Mouse (Mus musculus) midbrain, embryonic 14.5 days (tissue): ENCODE data around the gene Pdk2. TPM values are rescaled to one million over a fixed set of nuclear protein-coding genes. Genes with fewer than 3 reads are reported as not detected.

Experiments used
- ATAC-seq: fragments of 200-750 bp; cut with Nextera tagmentation; 2 replicates; pipeline ENCODE4 v1.8.0; 2017; ENCODE audit warnings: moderate number of reproducible peaks, moderate library complexity; ENCODE audit not compliant: low FRiP score, low TSS enrichment
- DNase-seq: peaks from one replicate; pipeline ENCODE4 v3.0.0-alpha.2; 2015
- H3K27ac ChIP-seq: fragments of 300-500 bp; sonication (generic); replicated peaks from 2 replicates; pipeline ENCODE4 v1.5.1; 2014; ENCODE audit warnings: mild to moderate bottlenecking, low read depth, low read length, moderate library complexity
- H3K27me3 ChIP-seq: fragments of 300-500 bp; sonication (generic); 2 replicates; pipeline ENCODE4 v1.6.1; 2014; ENCODE audit warnings: low read length, control low read depth, mixed read lengths; ENCODE audit not compliant: control insufficient read depth, insufficient read depth
- H3K36me3 ChIP-seq: fragments of 300-500 bp; sonication (generic); 2 replicates; pipeline ENCODE4 v1.6.1; 2014; ENCODE audit warnings: low read length, control low read depth; ENCODE audit not compliant: control insufficient read depth, insufficient read depth
- H3K4me1 ChIP-seq: fragments of 300-500 bp; sonication (generic); 2 replicates; pipeline ENCODE4 v1.6.1; 2014; ENCODE audit warnings: mild to moderate bottlenecking, antibody characterized with exemption, low read length, control low read depth; ENCODE audit not compliant: control insufficient read depth, insufficient read depth
- H3K4me2 ChIP-seq: fragments of 300-500 bp; sonication (generic); 2 replicates; pipeline ENCODE4 v1.6.1; 2014; ENCODE audit warnings: mild to moderate bottlenecking, low read length, moderate library complexity
- H3K4me3 ChIP-seq: fragments of 300-500 bp; sonication (generic); replicated peaks from 2 replicates; pipeline ENCODE4 v1.5.1; 2014; ENCODE audit warnings: low read depth, low read length
- H3K9ac ChIP-seq: fragments of 300-500 bp; sonication (generic); replicated peaks from 2 replicates; pipeline ENCODE4 v1.6.1; 2014; ENCODE audit warnings: mild to moderate bottlenecking, low read length, moderate library complexity
- H3K9me3 ChIP-seq: fragments of 300-500 bp; sonication (generic); 2 replicates; pipeline ENCODE4 v1.6.1; 2016; ENCODE audit warnings: low read length, control low read depth, mixed read lengths; ENCODE audit not compliant: control insufficient read depth
- WGBS: fragments of 180-500 bp; shearing (Covaris S2); extraction: QIAGEN DNeasy Blood & Tissue Kit; methylation state at CpG from one replicate; pipeline ENCODE4 v1.1.7; 2014; 5-methylcytosine and 5-hydroxymethylcytosine counted together
- polyA plus RNA-seq: library from polyadenylated mRNA; unstranded; fragments of >200 nt; fragmentation: Nextera tagmentation; extraction: Ambion mirVana; gene quantifications from 2 replicates; pipeline ENCODE4 v1.2.1, GENCODE M21; 2014

Gene Pdk2
- polyA plus RNA-seq, 1 experiment from 2014 or later: 22.7 TPM

DNA sequence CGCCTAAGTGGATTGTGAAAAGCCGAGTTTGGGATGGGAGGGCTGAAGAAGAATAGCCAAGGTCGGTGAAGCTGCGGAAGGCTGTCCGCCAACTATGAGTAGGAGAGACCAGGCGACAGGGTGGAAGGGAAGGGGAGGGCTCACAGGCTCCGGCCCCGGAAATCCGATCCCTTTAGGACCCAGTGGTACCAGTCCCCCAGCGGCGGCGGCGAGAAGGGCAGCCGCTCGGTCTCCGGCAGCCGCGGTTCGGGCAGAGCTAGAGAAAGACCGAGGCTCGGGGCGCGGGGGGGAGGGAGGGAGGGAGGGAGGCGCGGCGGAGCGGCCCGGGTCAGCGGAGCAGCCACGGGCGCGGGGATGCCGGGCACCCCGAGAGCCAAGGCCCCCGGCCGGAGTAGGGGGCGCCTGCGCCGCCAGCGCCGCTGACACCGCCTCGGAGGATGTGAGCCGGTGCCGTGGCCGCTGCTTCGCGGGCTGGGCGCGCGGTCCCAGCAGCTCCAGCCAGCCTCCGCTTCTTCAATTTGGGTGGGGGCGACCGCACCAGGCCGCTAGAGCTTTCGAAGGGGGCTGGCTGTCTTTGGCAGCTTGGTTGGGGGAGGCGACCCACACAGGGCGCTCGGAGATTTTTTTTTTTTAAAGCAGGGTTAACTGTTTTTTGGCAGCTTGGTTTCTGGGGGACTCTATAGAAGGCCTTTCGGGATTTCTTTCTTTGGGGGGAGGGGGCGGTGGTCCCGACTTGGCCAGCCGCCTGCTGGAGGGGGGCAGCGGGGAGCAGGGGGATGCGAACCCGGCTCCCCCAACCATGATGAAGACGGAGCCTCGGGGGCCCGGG lies 50.2 kb downstream of the Pdk2 start, which contains the start of gene Ppp1r9b:
TSS of gene Ppp1r9b (plus strand) at position 287 of the 829 bp plus-strand sequence.
- peak; percentile 88 for ATAC-seq
- peak within 1 kb of the TSS; percentile 94 for H3K4me3 ChIP-seq
- H3K36me3 ChIP-seq: no peaks in the 10 kb centered on the region
- H3K27ac ChIP-seq: peak within 1 kb of the TSS; percentile 95
- DNase-seq: peak; percentile 95
- peaks cover 48% of the 10 kb centered on the region for H3K4me1 ChIP-seq
- peak within 1 kb of the TSS; percentile 97 for H3K9ac ChIP-seq
- no peaks in the 10 kb centered on the region for H3K27me3 ChIP-seq
- under 1% methylated on average over 69 of the region's 69 CpGs for WGBS
- no peaks in the 10 kb centered on the region for H3K9me3 ChIP-seq
- peak within 1 kb of the TSS; percentile 97 for H3K4me2 ChIP-seq

DNA sequence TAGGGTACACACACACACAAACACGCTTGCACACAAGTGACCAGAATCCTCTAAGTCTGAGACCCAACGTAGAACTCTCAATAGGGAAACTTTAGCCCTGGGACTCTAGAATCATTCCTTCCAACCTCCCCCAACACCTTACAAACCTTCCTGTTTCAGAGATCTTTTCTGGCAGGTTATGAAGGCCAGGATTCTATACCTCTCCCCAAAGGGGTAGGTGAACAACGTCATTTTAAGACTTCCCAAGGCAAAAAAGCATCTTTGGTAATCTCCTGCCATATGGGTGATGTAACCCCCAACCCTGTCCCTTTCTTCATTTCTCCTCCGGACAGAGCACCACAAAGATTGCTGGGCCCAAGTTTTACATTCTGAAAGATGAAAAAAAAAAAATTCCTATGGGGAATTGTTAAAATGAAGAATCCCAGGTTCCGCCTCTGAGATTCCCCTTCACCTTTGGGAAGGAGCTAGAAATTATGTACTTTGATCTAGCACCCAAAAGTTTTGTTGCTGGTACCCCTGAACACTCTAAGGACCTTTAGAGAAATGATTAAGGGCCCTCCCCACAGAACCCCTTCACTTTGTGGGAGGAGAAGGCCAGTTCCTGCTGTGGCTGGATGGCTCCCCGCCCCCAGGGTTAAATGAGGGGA lies 50.9 kb downstream of the Pdk2 start:
- Histone ChIP-seq H3K27me3 (no peaks in the 10 kb centered on the region), H3K36me3 (no peaks in the 10 kb centered on the region), H3K4me2 (peak overlapping the region; percentile 97), H3K4me3 (peak overlapping the region; percentile 94), H3K9ac (peak overlapping the region; percentile 97; the same call in 1 of the 2 replicates), H3K9me3 (no peaks in the 10 kb centered on the region), H3K4me1 (peaks cover 40% of the 10 kb centered on the region), H3K27ac (peak overlapping the region; percentile 95)
- ATAC-seq (0 out of 2 replicates have a peak, but pooled peaks have one; percentile 7), DNase-seq (no peak)
- WGBS: 43% methylated on average over 6 of the region's 6 CpGs

DNA sequence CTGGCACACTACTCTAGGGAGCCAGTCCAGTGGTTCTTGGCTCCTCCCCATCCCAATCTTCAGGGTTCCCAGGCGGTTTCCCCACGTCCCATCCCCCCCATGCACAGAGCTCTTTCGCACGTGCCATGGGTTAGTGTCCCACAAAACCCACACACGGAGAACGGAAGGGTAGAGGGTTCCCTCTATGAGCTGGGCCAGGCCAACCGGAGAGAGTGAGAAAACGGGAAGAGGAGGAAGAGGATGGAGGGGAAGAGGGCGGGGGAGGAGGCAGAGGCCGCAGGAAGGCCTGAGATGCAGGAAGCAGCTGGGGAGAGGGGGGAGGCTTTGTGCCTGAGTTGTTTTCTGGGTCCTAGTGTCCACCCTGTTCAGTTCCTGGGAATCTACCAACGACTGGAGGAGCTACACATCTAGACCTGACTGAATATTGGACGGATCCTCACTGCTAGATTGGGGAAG lies 51.6 kb downstream of the Pdk2 start:
- Histone ChIP-seq H3K27ac (peak overlapping the region; percentile 89), H3K4me2 (peak overlapping the region; percentile 97), H3K9me3 (no peaks in the 10 kb centered on the region), H3K27me3 (no peaks in the 10 kb centered on the region), H3K4me3 (peak overlapping the region; percentile 94), H3K4me1 (peaks cover 34% of the 10 kb centered on the region), H3K9ac (peak overlapping the region; percentile 79), H3K36me3 (no peaks in the 10 kb centered on the region)
- ATAC-seq (peak; percentile 63), DNase-seq (peak; percentile 95)
- 3% methylated on average over 12 of the region's 12 CpGs for WGBS

DNA sequence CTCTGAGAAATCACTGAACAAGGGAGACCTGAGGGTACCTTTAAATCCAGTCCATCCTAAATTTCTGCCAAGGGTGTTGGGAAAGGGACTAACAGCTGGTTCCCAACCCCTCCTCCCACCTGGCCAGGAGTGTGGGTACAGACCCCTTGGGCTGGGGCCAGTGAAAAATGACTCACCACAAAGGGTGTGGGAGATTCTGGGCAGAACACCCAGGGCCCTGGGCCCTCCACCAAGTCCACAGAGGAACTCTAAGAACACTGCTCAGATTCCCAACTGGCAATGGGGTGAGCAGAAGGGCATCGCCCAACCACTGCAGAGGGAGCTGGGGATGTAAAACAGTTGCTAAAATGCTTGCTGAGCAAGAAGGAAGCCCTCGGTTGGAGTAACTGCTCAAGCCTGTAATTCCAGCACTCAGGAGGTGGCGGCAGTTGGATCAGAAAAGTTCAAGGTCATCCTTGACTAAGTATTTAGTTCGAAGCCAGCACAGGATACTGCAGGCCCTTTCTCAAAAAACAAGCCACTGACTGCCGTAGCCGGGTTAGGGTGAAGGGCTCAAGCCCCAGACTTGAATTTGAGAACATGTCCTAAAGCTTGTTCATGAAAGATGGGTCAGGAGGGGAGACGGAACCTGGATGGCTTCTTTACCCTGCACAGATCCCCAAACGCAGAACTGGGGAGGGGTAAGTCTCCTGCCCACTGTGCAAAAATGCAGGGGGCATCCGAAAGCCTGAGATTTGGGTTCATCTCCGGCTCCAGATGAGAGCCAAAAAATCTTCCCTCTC lies 52.2 kb downstream of the Pdk2 start:
- H3K9ac ChIP-seq: peak overlapping the region; percentile 79
- ATAC-seq: no peak
- peak overlapping the region; percentile 94 for H3K4me3 ChIP-seq
- peaks cover 28% of the 10 kb centered on the region for H3K4me1 ChIP-seq
- peak overlapping the region; percentile 89 for H3K27ac ChIP-seq
- WGBS: 21% methylated on average over 10 of the region's 10 CpGs
- no peaks in the 10 kb centered on the region for H3K36me3 ChIP-seq
- no peaks in the 10 kb centered on the region for H3K9me3 ChIP-seq
- peak overlapping the region; percentile 97 for H3K4me2 ChIP-seq
- no peaks in the 10 kb centered on the region for H3K27me3 ChIP-seq
- no peak for DNase-seq

DNA sequence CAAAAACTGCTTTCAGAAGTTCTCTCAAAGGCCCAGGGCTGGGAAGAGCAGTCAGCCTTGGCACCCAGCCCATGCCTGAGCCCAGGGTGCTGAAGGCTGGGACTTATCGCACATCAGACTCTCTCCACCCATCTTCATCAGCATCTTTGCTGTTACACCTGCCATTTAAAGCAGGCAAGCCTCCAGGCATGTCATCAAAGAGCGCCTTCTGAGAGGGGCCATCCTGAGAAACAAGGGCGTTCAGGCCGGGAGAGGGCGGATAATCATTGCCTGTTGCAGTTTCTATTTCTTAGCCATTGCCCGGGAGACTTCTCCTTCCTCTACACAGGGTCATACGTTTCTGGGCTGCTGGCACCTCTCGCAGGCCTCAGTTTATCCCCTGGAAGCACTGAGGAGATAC lies 53.3 kb downstream of the Pdk2 start:
- 85% methylated on average over 8 of the region's 8 CpGs for WGBS
- Histone ChIP-seq H3K9me3 (no peaks in the 10 kb centered on the region), H3K36me3 (no peaks in the 10 kb centered on the region), H3K4me3 (no peak overlapping the region), H3K27ac (no peak overlapping the region), H3K4me1 (peaks cover 16% of the 10 kb centered on the region), H3K4me2 (no peak overlapping the region), H3K27me3 (no peaks in the 10 kb centered on the region), H3K9ac (no peak overlapping the region)
- no peak for DNase-seq
- ATAC-seq: no peak

DNA sequence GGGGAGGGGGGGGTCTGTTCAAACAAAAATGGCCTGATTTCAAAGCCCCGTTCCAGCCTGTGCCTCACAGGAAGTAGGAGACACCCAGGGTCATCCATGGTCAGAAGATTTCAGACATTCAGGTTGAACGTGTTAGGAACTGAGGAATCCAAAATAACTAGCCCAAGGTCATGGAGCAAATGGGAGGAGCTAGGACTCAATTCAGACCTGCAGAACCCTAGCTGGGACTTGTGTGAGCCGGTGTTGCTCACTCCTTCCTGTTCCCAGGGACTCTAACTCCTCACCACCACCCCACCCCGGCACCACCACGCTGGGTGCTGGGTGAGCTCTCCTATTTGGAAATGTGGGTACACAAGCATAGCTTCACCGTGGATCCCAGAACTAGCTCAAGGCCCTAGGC lies 53.8 kb downstream of the Pdk2 start:
- Histone ChIP-seq H3K27ac (no peak overlapping the region), H3K4me2 (no peak overlapping the region), H3K36me3 (no peaks in the 10 kb centered on the region), H3K9ac (0 out of 2 replicates have a peak overlapping the region, but pooled peaks have one; percentile 12), H3K9me3 (no peaks in the 10 kb centered on the region), H3K27me3 (no peaks in the 10 kb centered on the region), H3K4me3 (no peak overlapping the region), H3K4me1 (peaks cover 16% of the 10 kb centered on the region)
- 41% methylated on average over 6 of the region's 6 CpGs for WGBS
- DNase-seq (no peak), ATAC-seq (no peak)

DNA sequence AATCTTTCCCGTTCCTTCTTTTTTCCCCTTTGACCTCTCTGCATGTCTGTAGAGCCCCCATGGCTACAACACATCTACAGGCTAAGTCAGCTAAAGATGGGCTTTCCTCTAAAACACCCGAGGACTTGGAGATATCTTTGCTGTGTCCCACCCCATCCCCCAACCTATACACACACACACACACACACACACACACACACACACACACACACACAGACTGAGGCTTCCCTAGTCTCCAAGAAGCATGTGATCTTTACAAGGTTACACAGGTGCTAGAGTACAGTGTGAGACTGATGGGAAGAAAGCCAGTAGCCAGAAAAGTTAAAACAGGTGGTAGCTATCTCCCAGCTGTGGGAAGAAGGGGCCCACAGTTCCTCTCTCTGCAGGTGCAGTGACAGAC lies 54.7 kb downstream of the Pdk2 start:
- 70% methylated on average over 2 of the region's 2 CpGs for WGBS
- no peak overlapping the region for H3K27ac ChIP-seq
- no peak overlapping the region for H3K4me3 ChIP-seq
- H3K9ac ChIP-seq: no peak overlapping the region
- ATAC-seq (no peak), DNase-seq (no peak)
- no peak overlapping the region for H3K4me2 ChIP-seq
- no peaks in the 10 kb centered on the region for H3K9me3 ChIP-seq
- H3K27me3 ChIP-seq: no peaks in the 10 kb centered on the region
- H3K4me1 ChIP-seq: peaks cover 16% of the 10 kb centered on the region
- no peaks in the 10 kb centered on the region for H3K36me3 ChIP-seq

DNA sequence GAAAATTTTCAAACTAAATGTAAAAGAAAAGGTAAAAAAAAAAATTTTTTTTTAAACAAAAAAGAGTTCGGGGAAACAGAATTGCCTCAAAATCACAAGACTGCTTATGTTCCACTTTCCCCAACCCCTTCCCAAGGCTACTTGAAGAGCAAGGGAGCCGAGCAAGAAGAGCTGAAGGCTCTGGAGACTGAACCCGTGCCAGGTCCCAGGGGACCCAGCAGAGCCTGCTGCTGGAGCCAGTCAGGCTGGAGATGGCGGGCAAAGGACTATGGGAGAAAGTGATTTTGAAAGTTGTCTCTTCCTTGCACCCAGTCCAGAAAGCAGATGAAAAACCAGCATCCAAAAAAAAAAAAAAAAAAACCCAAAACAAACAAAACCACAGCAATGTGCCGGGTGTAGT lies 55.3 kb downstream of the Pdk2 start:
- no peaks in the 10 kb centered on the region for H3K36me3 ChIP-seq
- ATAC-seq (no peak), DNase-seq (no peak)
- no peak overlapping the region for H3K4me3 ChIP-seq
- H3K4me2 ChIP-seq: no peak overlapping the region
- WGBS: 88% methylated on average over 5 of the region's 5 CpGs
- H3K4me1 ChIP-seq: peaks cover 16% of the 10 kb centered on the region
- H3K27me3 ChIP-seq: no peaks in the 10 kb centered on the region
- H3K9me3 ChIP-seq: no peaks in the 10 kb centered on the region
- no peak overlapping the region for H3K27ac ChIP-seq
- H3K9ac ChIP-seq: no peak overlapping the region
